Comparison of ENCODE assay signal across 20 mouse cellular contexts in genomic region chrX:51058741-51059140, GRCm38 (mm10). TPM values are rescaled to one million over a fixed set of nuclear protein-coding genes. Genes with fewer than 3 reads are reported as not detected.
DNase-seq lines count a peak whose midpoint lies in the region; ATAC-seq and TF ChIP-seq lines count a peak whose summit lies in the region.
"Had no signal": no experiment of that assay in that cellular context is flagged by ENCODE, and none has a peak within 500 bp of the region (broad histone marks: within the 10 kb centered on the region; RNA-seq: fewer than 3 reads in every experiment).

No protein-coding gene starts in this region.

- no peak overlapping the region for H3K27ac ChIP-seq in kidney, adult 2 months (ENCODE audit: insufficient read depth, low read depth, low read length)
- H3K27ac ChIP-seq in kidney, embryonic 16.5 days (ENCODE audit: low read length), result no peak overlapping the region
- peak overlapping the region; percentile 33; the same call in 1 of the 2 replicates for H3K27ac ChIP-seq in limb, embryonic 15.5 days
- no peak overlapping the region for H3K27ac ChIP-seq in layer of hippocampus, adult 2 months
- H3K27ac ChIP-seq: hindbrain, embryonic 12.5 days; limb, embryonic 13.5 days; midbrain, embryonic 15.5 days; stomach, embryonic 15.5 days had no signal

- no peak overlapping the region for H3K4me2 ChIP-seq in kidney, embryonic 16.5 days (replicated peaks; ENCODE audit: low read depth, low read length)
- H3K4me2 ChIP-seq in limb, embryonic 15.5 days, result no peak overlapping the region
- H3K4me2 ChIP-seq: hindbrain, embryonic 12.5 days; limb, embryonic 13.5 days; midbrain, embryonic 15.5 days; stomach, embryonic 15.5 days had no signal

- intact Hi-C loops in gastrocnemius, postnatal 14 days (cut with DNase I; ENCODE audit: low total_unique reads), result no loop called here
- intact Hi-C loops in gastrocnemius, postnatal 36 days (cut with DNase I), result no loop called here

- H3K9ac ChIP-seq in kidney, embryonic 16.5 days (replicated peaks; ENCODE audit: low read length), result no peak overlapping the region
- no peak overlapping the region for H3K9ac ChIP-seq in limb, embryonic 15.5 days
- H3K9ac ChIP-seq: forebrain, postnatal 0 days; hindbrain, embryonic 12.5 days; limb, embryonic 13.5 days; midbrain, embryonic 15.5 days; stomach, embryonic 15.5 days had no signal

- no peak for TF ChIP-seq POLR2A in kidney, adult 2 months (IDR thresholded peaks at IDR 0.05; ENCODE audit: low read depth, low read length)

- H3K4me3 ChIP-seq in kidney, adult 2 months (ENCODE audit: insufficient read depth, low read depth, low read length), result no peak overlapping the region
- no peak overlapping the region for H3K4me3 ChIP-seq in kidney, embryonic 16.5 days (ENCODE audit: low read length)
- no peak overlapping the region for H3K4me3 ChIP-seq in limb, embryonic 15.5 days
- H3K4me3 ChIP-seq in layer of hippocampus, adult 2 months, result no peak overlapping the region
- H3K4me3 ChIP-seq: hindbrain, embryonic 12.5 days; limb, embryonic 13.5 days; megakaryocyte, embryonic 14.5 days; midbrain, embryonic 15.5 days; myocyte; stomach, embryonic 15.5 days had no signal

- no peaks in the 10 kb centered on the region for H3K9me3 ChIP-seq in kidney, embryonic 16.5 days (ENCODE audit: low read length)
- H3K9me3 ChIP-seq in limb, embryonic 15.5 days, result no peaks in the 10 kb centered on the region
- H3K9me3 ChIP-seq: hindbrain, embryonic 12.5 days; limb, embryonic 13.5 days; megakaryocyte, embryonic 14.5 days; midbrain, embryonic 15.5 days; stomach, embryonic 15.5 days had no signal

- H3K4me1 ChIP-seq in kidney, adult 2 months (ENCODE audit: control insufficient read depth, insufficient read depth, low read length), result no peaks in the 10 kb centered on the region
- H3K4me1 ChIP-seq in kidney, embryonic 16.5 days (ENCODE audit: insufficient read depth, low read length), result no peaks in the 10 kb centered on the region
- no peaks in the 10 kb centered on the region for H3K4me1 ChIP-seq in limb, embryonic 15.5 days
- H3K4me1 ChIP-seq: hindbrain, embryonic 12.5 days; limb, embryonic 13.5 days; megakaryocyte, embryonic 14.5 days; midbrain, embryonic 15.5 days; stomach, embryonic 15.5 days had no signal

- no peaks in the 10 kb centered on the region for H3K36me3 ChIP-seq in kidney, adult 2 months (ENCODE audit: control insufficient read depth, insufficient read depth, low read length)
- no peaks in the 10 kb centered on the region for H3K36me3 ChIP-seq in kidney, embryonic 16.5 days (ENCODE audit: insufficient read depth, low read length)
- no peaks in the 10 kb centered on the region for H3K36me3 ChIP-seq in limb, embryonic 15.5 days
- H3K36me3 ChIP-seq: hindbrain, embryonic 12.5 days; limb, embryonic 13.5 days; midbrain, embryonic 15.5 days; stomach, embryonic 15.5 days had no signal

- DNase-seq in gastrocnemius, postnatal 14 days, result peak; percentile 8
- no peak for DNase-seq in gastrocnemius, postnatal 36 days
- DNase-seq in kidney, adult 2 months, result peak; percentile 0
- DNase-seq in Muller cell, postnatal 12 days (ENCODE audit: inconsistent ontology term), result peak; percentile 16
- no peak for DNase-seq in cerebellum, postnatal 10 days
- no peak for DNase-seq in layer of hippocampus, adult 2 months (ENCODE audit: low spot score in 2 of 2)
- DNase-seq: adrenal gland, adult 2 months; cerebellum, adult 2 months; forebrain, postnatal 0 days; kidney, postnatal 4 days; lung, adult 2 months; thymus, adult 2 months had no signal

- H3K27me3 ChIP-seq in kidney, adult 2 months (replicated peaks; ENCODE audit: control insufficient read depth, insufficient read depth, low read length), result no peaks in the 10 kb centered on the region
- H3K27me3 ChIP-seq in kidney, embryonic 16.5 days (ENCODE audit: insufficient read depth, low read length), result peaks cover 5% of the 10 kb centered on the region; the same call in 1 of the 2 replicates
- H3K27me3 ChIP-seq in limb, embryonic 15.5 days, result no peaks in the 10 kb centered on the region
- H3K27me3 ChIP-seq: hindbrain, embryonic 12.5 days; midbrain, embryonic 15.5 days; stomach, embryonic 15.5 days had no signal

- TF ChIP-seq CTCF in kidney, adult 2 months (conservative IDR thresholded peaks at IDR 0.05; ENCODE audit: insufficient read depth, insufficient read length, low read depth, low read length), result no peak
- TF ChIP-seq CTCF in layer of hippocampus, adult 2 months (conservative IDR thresholded peaks at IDR 0.05), result no peak

- 77% methylated on average over 4 of the region's 4 CpGs for WGBS in kidney, adult 2 months
- 80% methylated on average over 4 of the region's 4 CpGs for WGBS in kidney, embryonic 16.5 days
- WGBS in limb, embryonic 15.5 days, result 58% methylated on average over 4 of the region's 4 CpGs

- ATAC-seq in kidney, embryonic 16.5 days (ENCODE audit: low FRiP score, low TSS enrichment), result no peak
- ATAC-seq in limb, embryonic 15.5 days (ENCODE audit: insufficient number of reproducible peaks, low FRiP score, low TSS enrichment, low read depth), result no peak
- ATAC-seq: forebrain, postnatal 0 days; midbrain, embryonic 15.5 days had no signal

RNA-seq across cellular contexts. Expression of gene Rap2c, which starts 40.9 kb away (rescaled TPM):
- total RNA-seq in gastrocnemius, postnatal 14 days (2021), result 10 to 100 TPM; 25.3 to 28.1 TPM
- total RNA-seq in gastrocnemius, postnatal 36 days (2021), result 10 to 100 TPM; 20.6 to 21.0 TPM
- polyA plus RNA-seq in kidney, adult 2 months (2012; rRNA removed), result 1.9 and 3.4 TPM in 2 replicates
- 13.4 and 13.5 TPM in 2 replicates for polyA plus RNA-seq in kidney, embryonic 16.5 days (2015; fragmentation: Nextera tagmentation; extraction: Ambion mirVana)
- polyA plus RNA-seq in limb, embryonic 15.5 days (2015; fragmentation: Nextera tagmentation; extraction: Ambion mirVana), result 27.9 and 29.2 TPM in 2 replicates
- total RNA-seq in layer of hippocampus, adult 2 months (2021), result 10 to 100 TPM; 25.0 to 26.2 TPM

Comparison
In these comparisons a context has a peak if more than half of its experiments do, and no peak if none do; other contexts are left out.
1. DNase-seq: peak in gastrocnemius, postnatal 14 days (single experiment), kidney, adult 2 months (single experiment) and Muller cell, postnatal 12 days (single experiment); none in gastrocnemius, postnatal 36 days (0 of 2), cerebellum, postnatal 10 days (0 of 2) and layer of hippocampus, adult 2 months (0 of 2).